Mouse (Mus musculus): ENCODE measurements around the gene Gm9857. TPM values are rescaled to one million over a fixed set of nuclear protein-coding genes. Genes with fewer than 3 reads are reported as not detected.

Gene Gm9857
- polyA plus RNA-seq, 1 experiment from 2014 or later = not detected

GRCm38 (mm10) chr3:108918852-108919251 lies 21.4 kb downstream of the Gm9857 start:
- Histone ChIP-seq H3K4me1 (replicated peaks) (no peaks in the 10 kb centered on the region), H3K27me3 (replicated peaks) (no peaks in the 10 kb centered on the region), H3K4me3 (replicated peaks) (no peak overlapping the region), H3K9ac (no peak overlapping the region), H3K4me2 (replicated peaks) (no peak overlapping the region), H3K36me3 (no peaks in the 10 kb centered on the region), H3K27ac (no peak overlapping the region), H3K9me3 (no peaks in the 10 kb centered on the region)
- 74% methylated on average over 1 of the region's 1 CpGs for WGBS
- ATAC-seq = peak; percentile 54

- Histone ChIP-seq H3K9me3 (no peaks in the 10 kb centered on the region), H3K4me3 (replicated peaks) (no peak overlapping the region), H3K4me1 (replicated peaks) (no peaks in the 10 kb centered on the region), H3K4me2 (replicated peaks) (no peak overlapping the region), H3K27ac (no peak overlapping the region), H3K27me3 (replicated peaks) (no peaks in the 10 kb centered on the region), H3K36me3 (no peaks in the 10 kb centered on the region), H3K9ac (no peak overlapping the region)
- 58% methylated on average over 3 of the region's 3 CpGs for WGBS
- ATAC-seq = no peak
Observed at GRCm38 (mm10) chr3:108917986-108918385, 22.3 kb downstream of the Gm9857 start.

GRCm38 (mm10) chr3:108916857-108917256 lies 23.4 kb downstream of the Gm9857 start:
- Histone ChIP-seq H3K27ac (no peak overlapping the region), H3K4me3 (replicated peaks) (no peak overlapping the region), H3K9ac (no peak overlapping the region), H3K4me2 (replicated peaks) (no peak overlapping the region), H3K9me3 (no peaks in the 10 kb centered on the region), H3K36me3 (no peaks in the 10 kb centered on the region), H3K27me3 (replicated peaks) (no peaks in the 10 kb centered on the region), H3K4me1 (replicated peaks) (no peaks in the 10 kb centered on the region)
- 35% methylated on average over 4 of the region's 4 CpGs for WGBS
- no peak for ATAC-seq

- no peak overlapping the region for H3K9ac ChIP-seq
- no peak overlapping the region for H3K4me3 ChIP-seq (replicated peaks)
- no peaks in the 10 kb centered on the region for H3K36me3 ChIP-seq
- no peaks in the 10 kb centered on the region for H3K27me3 ChIP-seq (replicated peaks)
- H3K4me2 ChIP-seq (replicated peaks) = no peak overlapping the region
- 74% methylated on average over 1 of the region's 1 CpGs for WGBS
- no peaks in the 10 kb centered on the region for H3K9me3 ChIP-seq
- no peaks in the 10 kb centered on the region for H3K4me1 ChIP-seq (replicated peaks)
- no peak for ATAC-seq
- no peak overlapping the region for H3K27ac ChIP-seq
Observed at GRCm38 (mm10) chr3:108915999-108916398, 24.2 kb downstream of the Gm9857 start.

- no peaks in the 10 kb centered on the region for H3K9me3 ChIP-seq
- H3K9ac ChIP-seq = peak within 1 kb of the TSS; percentile 96
- peak; percentile 98 for ATAC-seq
- H3K27me3 ChIP-seq (replicated peaks) = no peaks in the 10 kb centered on the region
- H3K4me1 ChIP-seq (replicated peaks) = 0 out of 2 replicates have a peak, but pooled peaks cover 5% of the 10 kb centered on the region
- peak within 1 kb of the TSS; percentile 78 for H3K4me2 ChIP-seq (replicated peaks)
- peaks cover 2% of the 10 kb centered on the region; the same call in 1 of the 2 replicates for H3K36me3 ChIP-seq
- H3K4me3 ChIP-seq (replicated peaks) = peak within 1 kb of the TSS; percentile 91
- H3K27ac ChIP-seq = peak within 1 kb of the TSS; percentile 100
- WGBS = under 1% methylated on average over 53 of the region's 53 CpGs
Observed at GRCm38 (mm10) chr3:108911548-108912413, 28.5 kb downstream of the Gm9857 start, which contains the start of gene Prpf38b. Gene Prpf38b (minus strand): TSS chr3:108911727.

GRCm38 (mm10) chr3:108911081-108911547 lies 29.1 kb downstream of the Gm9857 start:
- under 1% methylated on average over 43 of the region's 44 CpGs for WGBS
- Histone ChIP-seq H3K4me1 (replicated peaks) (0 out of 2 replicates have a peak, but pooled peaks cover 5% of the 10 kb centered on the region), H3K4me2 (replicated peaks) (peak overlapping the region; percentile 78), H3K27me3 (replicated peaks) (no peaks in the 10 kb centered on the region), H3K9me3 (no peaks in the 10 kb centered on the region), H3K36me3 (peaks cover 2% of the 10 kb centered on the region; the same call in 1 of the 2 replicates), H3K9ac (peak overlapping the region; percentile 96), H3K4me3 (replicated peaks) (peak overlapping the region; percentile 91), H3K27ac (peak overlapping the region; percentile 100)
- ATAC-seq = peak; percentile 91

- under 1% methylated on average over 32 of the region's 32 CpGs for WGBS
- no peaks in the 10 kb centered on the region for H3K27me3 ChIP-seq (replicated peaks)
- peaks cover 3% of the 10 kb centered on the region; the same call in 1 of the 2 replicates for H3K36me3 ChIP-seq
- peak overlapping the region; percentile 78 for H3K4me2 ChIP-seq (replicated peaks)
- 0 out of 2 replicates have a peak, but pooled peaks cover 5% of the 10 kb centered on the region for H3K4me1 ChIP-seq (replicated peaks)
- no peaks in the 10 kb centered on the region for H3K9me3 ChIP-seq
- peak; percentile 6; the same call in 1 of the 2 replicates for ATAC-seq
- peak overlapping the region; percentile 100 for H3K27ac ChIP-seq
- peak overlapping the region; percentile 91 for H3K4me3 ChIP-seq (replicated peaks)
- peak overlapping the region; percentile 96 for H3K9ac ChIP-seq
Observed at GRCm38 (mm10) chr3:108910303-108911080, 29.8 kb downstream of the Gm9857 start.

- 87% methylated on average over 6 of the region's 6 CpGs for WGBS
- Histone ChIP-seq H3K4me3 (replicated peaks) (no peak overlapping the region), H3K27ac (no peak overlapping the region), H3K4me1 (replicated peaks) (no peaks in the 10 kb centered on the region), H3K4me2 (replicated peaks) (no peak overlapping the region), H3K9ac (no peak overlapping the region), H3K36me3 (peaks cover 16% of the 10 kb centered on the region), H3K27me3 (replicated peaks) (no peaks in the 10 kb centered on the region), H3K9me3 (no peaks in the 10 kb centered on the region)
- peak; percentile 58 for ATAC-seq
Observed at GRCm38 (mm10) chr3:108902934-108903333, 37.3 kb downstream of the Gm9857 start.

- no peaks in the 10 kb centered on the region for H3K9me3 ChIP-seq
- no peak overlapping the region for H3K4me2 ChIP-seq (replicated peaks)
- ATAC-seq = no peak
- no peak overlapping the region for H3K9ac ChIP-seq
- H3K4me1 ChIP-seq (replicated peaks) = no peaks in the 10 kb centered on the region
- no peak overlapping the region for H3K27ac ChIP-seq
- H3K36me3 ChIP-seq = peaks cover 16% of the 10 kb centered on the region
- 50% methylated on average over 2 of the region's 2 CpGs for WGBS
- no peak overlapping the region for H3K4me3 ChIP-seq (replicated peaks)
- no peaks in the 10 kb centered on the region for H3K27me3 ChIP-seq (replicated peaks)
Observed at GRCm38 (mm10) chr3:108902038-108902437, 38.2 kb downstream of the Gm9857 start.

GRCm38 (mm10) chr3:108900681-108901080 lies 39.6 kb downstream of the Gm9857 start:
- peaks cover 14% of the 10 kb centered on the region for H3K36me3 ChIP-seq
- ATAC-seq = no peak; the same call in 1 of the 2 replicates

GRCm38 (mm10) chr3:108900147-108900546 lies 40.1 kb downstream of the Gm9857 start:
- Histone ChIP-seq H3K9me3 (no peaks in the 10 kb centered on the region), H3K4me2 (replicated peaks) (no peak overlapping the region), H3K27me3 (replicated peaks) (no peaks in the 10 kb centered on the region), H3K4me3 (replicated peaks) (no peak overlapping the region), H3K4me1 (replicated peaks) (no peaks in the 10 kb centered on the region), H3K36me3 (peaks cover 12% of the 10 kb centered on the region), H3K27ac (no peak overlapping the region), H3K9ac (no peak overlapping the region)
- WGBS = 90% methylated on average over 3 of the region's 3 CpGs
- no peak for ATAC-seq

More at GRCm38 (mm10) chr3:108900681-108901080, 39.6 kb downstream of the Gm9857 start:
- WGBS = 78% methylated on average over 5 of the region's 5 CpGs
- no peaks in the 10 kb centered on the region for H3K27me3 ChIP-seq (replicated peaks)
- H3K9me3 ChIP-seq = no peaks in the 10 kb centered on the region
- no peaks in the 10 kb centered on the region for H3K4me1 ChIP-seq (replicated peaks)
- H3K4me2 ChIP-seq (replicated peaks) = no peak overlapping the region
- H3K27ac ChIP-seq = no peak overlapping the region
- H3K9ac ChIP-seq = no peak overlapping the region
- H3K4me3 ChIP-seq (replicated peaks) = no peak overlapping the region

GRCm38 (mm10) chr3:108898640-108899039 lies 41.6 kb downstream of the Gm9857 start:
- Histone ChIP-seq H3K27ac (no peak overlapping the region), H3K27me3 (replicated peaks) (no peaks in the 10 kb centered on the region), H3K36me3 (peaks cover 1% of the 10 kb centered on the region; the same call in 1 of the 2 replicates), H3K4me2 (replicated peaks) (no peak overlapping the region), H3K9ac (no peak overlapping the region), H3K9me3 (no peaks in the 10 kb centered on the region), H3K4me3 (replicated peaks) (no peak overlapping the region), H3K4me1 (replicated peaks) (no peaks in the 10 kb centered on the region)
- ATAC-seq = no peak
- WGBS = 95% methylated on average over 4 of the region's 4 CpGs

Measured in intestine, embryonic 15.5 days (tissue).